Mouse (Mus musculus) limb, embryonic 10.5 days (tissue): Measurements from ENCODE around the gene Elane. TPM values are rescaled to one million over a fixed set of nuclear protein-coding genes. Genes with fewer than 3 reads are reported as not detected.

Source experiments
- DNase-seq: peaks from one replicate; pipeline ENCODE4 v3.0.0-alpha.2; 2017; ENCODE audit warnings: low spot score
- H3K27ac ChIP-seq: fragments of 300-500 bp; sonication (generic); 2 replicates; pipeline ENCODE4 v1.5.1; 2016; ENCODE audit warnings: mild to moderate bottlenecking
- H3K27me3 ChIP-seq: fragments of 300-500 bp; sonication (generic); 2 replicates; pipeline ENCODE4 v1.6.1; 2016; ENCODE audit warnings: low read depth, mild to moderate bottlenecking; ENCODE audit not compliant: poor library complexity, severe bottlenecking
- H3K36me3 ChIP-seq: fragments of 300-500 bp; sonication (generic); 2 replicates; pipeline ENCODE4 v1.6.1; 2016; ENCODE audit warnings: mild to moderate bottlenecking, moderate library complexity
- H3K4me1 ChIP-seq: fragments of 300-500 bp; sonication (generic); 2 replicates; pipeline ENCODE4 v1.6.1; 2016
- H3K4me3 ChIP-seq: fragments of 300-500 bp; sonication (generic); 2 replicates; pipeline ENCODE4 v1.5.1; 2016; ENCODE audit warnings: mild to moderate bottlenecking, moderate library complexity
- H3K9me3 ChIP-seq: fragments of 300-500 bp; sonication (generic); replicated peaks from 2 replicates; pipeline ENCODE4 v1.6.1; 2016; ENCODE audit warnings: mild to moderate bottlenecking
- WGBS: fragments of 180-500 bp; shearing (Covaris S2); methylation state at CpG from one replicate; pipeline ENCODE4 v1.1.7; 2016; 5-methylcytosine and 5-hydroxymethylcytosine counted together
- polyA plus RNA-seq: library from polyadenylated mRNA; unstranded; fragments of >200 nt; fragmentation: Nextera tagmentation; extraction: Ambion mirVana; gene quantifications from 2 replicates; pipeline ENCODE4 v1.2.1, GENCODE M21; 2016

Elane gene
- polyA plus RNA-seq = not detected in 2 replicates

GRCm38 (mm10) chr10:79886054-79886453 is at the start of gene Elane:
TSS of gene Elane (plus strand) at chr10:79886247.
- Histone ChIP-seq H3K4me3 (no peak within 1 kb of the TSS), H3K27me3 (peaks cover 27% of the 10 kb centered on the region), H3K36me3 (no peaks in the 10 kb centered on the region), H3K9me3 (no peaks in the 10 kb centered on the region), H3K4me1 (peaks cover 28% of the 10 kb centered on the region), H3K27ac (no peak within 1 kb of the TSS)
- DNase-seq = no peak
- WGBS = 81% methylated on average over 6 of the region's 6 CpGs

- no peak overlapping the region for H3K27ac ChIP-seq
- 92% methylated on average over 3 of the region's 3 CpGs for WGBS
- H3K9me3 ChIP-seq = no peaks in the 10 kb centered on the region
- H3K36me3 ChIP-seq = no peaks in the 10 kb centered on the region
- no peak for DNase-seq
- H3K4me3 ChIP-seq = no peak overlapping the region
- peaks cover 21% of the 10 kb centered on the region for H3K4me1 ChIP-seq
- no peaks in the 10 kb centered on the region for H3K27me3 ChIP-seq
These were observed 49.1 kb upstream of the Elane start for GRCm38 (mm10) chr10:79836918-79837317.

- H3K4me1 ChIP-seq = peaks cover 32% of the 10 kb centered on the region
- H3K36me3 ChIP-seq = no peaks in the 10 kb centered on the region
- H3K27me3 ChIP-seq = no peaks in the 10 kb centered on the region
- no peak overlapping the region for H3K27ac ChIP-seq
- DNase-seq = no peak
- H3K9me3 ChIP-seq = no peaks in the 10 kb centered on the region
- 0 out of 2 replicates have a peak overlapping the region, but pooled peaks have one; percentile 3 for H3K4me3 ChIP-seq
- 66% methylated on average over 2 of the region's 2 CpGs for WGBS
These were observed 47.9 kb upstream of the Elane start for GRCm38 (mm10) chr10:79838151-79838550.

- peak overlapping the region; percentile 50 for H3K4me3 ChIP-seq
- H3K9me3 ChIP-seq = no peaks in the 10 kb centered on the region
- no peaks in the 10 kb centered on the region for H3K36me3 ChIP-seq
- 88% methylated on average over 3 of the region's 3 CpGs for WGBS
- H3K4me1 ChIP-seq = peaks cover 31% of the 10 kb centered on the region
- DNase-seq = no peak
- no peaks in the 10 kb centered on the region for H3K27me3 ChIP-seq
- H3K27ac ChIP-seq = peak overlapping the region; percentile 90
These were observed 46.0 kb upstream of the Elane start for GRCm38 (mm10) chr10:79840091-79840490.

DNA sequence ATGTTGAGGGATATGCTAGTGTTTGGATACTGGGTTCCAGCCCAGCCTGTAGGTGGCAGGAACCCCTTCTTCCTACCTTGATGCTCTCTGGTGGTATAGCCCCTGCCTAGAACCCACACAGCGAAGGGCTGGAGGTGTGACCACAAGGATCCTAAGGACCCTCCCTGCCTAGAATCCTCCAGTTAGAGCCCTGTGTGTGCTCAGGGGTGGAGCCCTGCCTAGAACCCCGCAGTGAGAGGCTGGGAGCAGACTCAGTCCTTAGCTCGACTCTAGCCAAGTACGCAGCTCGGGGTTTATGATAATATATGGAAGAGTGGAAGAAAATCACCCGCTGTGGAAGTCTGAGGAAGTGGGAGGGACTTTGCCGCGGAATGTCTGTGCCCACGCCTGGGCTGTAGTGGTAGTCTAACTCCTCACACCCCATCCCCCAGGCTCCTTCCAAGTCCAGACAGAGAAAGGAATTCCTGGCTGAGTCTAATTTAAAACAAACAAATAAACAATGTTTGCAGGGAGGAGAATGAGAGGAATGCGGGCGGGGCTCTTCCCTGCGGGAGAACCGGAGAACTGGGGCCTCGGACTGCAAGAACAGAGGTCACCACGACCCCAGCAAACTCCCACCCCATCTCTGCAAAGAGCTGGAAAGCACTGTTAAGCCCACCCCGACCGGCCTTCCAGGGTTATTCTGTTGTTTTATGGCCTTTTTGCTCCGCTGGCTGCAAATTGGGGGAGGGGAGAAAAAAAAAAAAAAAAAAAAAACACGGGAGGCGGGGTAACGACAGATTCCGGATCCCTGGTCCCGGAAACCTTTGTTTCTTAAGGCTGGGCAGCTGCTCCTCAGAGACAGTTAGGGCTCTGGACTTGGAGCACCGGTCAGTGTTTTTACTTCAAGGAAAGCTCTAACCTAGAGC is 45.1 kb upstream of the Elane start:
- Histone ChIP-seq H3K27me3 (no peaks in the 10 kb centered on the region), H3K27ac (peak overlapping the region; percentile 90), H3K4me3 (peak overlapping the region; percentile 50), H3K4me1 (peaks cover 34% of the 10 kb centered on the region), H3K36me3 (no peaks in the 10 kb centered on the region), H3K9me3 (no peaks in the 10 kb centered on the region)
- 1% methylated on average over 24 of the region's 24 CpGs for WGBS
- peak; percentile 78 for DNase-seq

GRCm38 (mm10) chr10:79842322-79842721 is 43.7 kb upstream of the Elane start:
- Histone ChIP-seq H3K4me1 (peaks cover 34% of the 10 kb centered on the region), H3K36me3 (no peaks in the 10 kb centered on the region), H3K27me3 (no peaks in the 10 kb centered on the region), H3K27ac (no peak overlapping the region), H3K4me3 (no peak overlapping the region), H3K9me3 (no peaks in the 10 kb centered on the region)
- no peak for DNase-seq
- 78% methylated on average over 3 of the region's 3 CpGs for WGBS

DNA sequence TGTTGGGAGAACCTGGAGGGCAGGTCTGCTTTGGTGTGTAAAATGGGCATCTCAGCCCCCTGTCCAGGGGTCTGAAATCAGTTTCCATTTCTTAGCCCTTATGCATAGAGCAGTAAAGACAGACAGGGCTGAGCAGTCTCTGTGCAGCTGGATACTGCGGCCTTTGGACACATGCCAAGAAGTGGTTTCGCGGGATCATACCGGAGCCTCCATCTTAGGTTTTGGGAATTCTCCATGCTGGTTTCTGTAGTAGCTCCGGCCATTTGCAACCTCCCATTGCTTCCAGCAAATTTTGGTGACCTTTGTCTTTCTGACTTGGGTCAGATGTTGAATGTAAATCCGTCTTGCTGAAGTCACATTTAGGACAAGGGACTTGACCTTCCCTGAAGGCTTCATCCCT is 42.6 kb upstream of the Elane start:
- DNase-seq = no peak

DNA sequence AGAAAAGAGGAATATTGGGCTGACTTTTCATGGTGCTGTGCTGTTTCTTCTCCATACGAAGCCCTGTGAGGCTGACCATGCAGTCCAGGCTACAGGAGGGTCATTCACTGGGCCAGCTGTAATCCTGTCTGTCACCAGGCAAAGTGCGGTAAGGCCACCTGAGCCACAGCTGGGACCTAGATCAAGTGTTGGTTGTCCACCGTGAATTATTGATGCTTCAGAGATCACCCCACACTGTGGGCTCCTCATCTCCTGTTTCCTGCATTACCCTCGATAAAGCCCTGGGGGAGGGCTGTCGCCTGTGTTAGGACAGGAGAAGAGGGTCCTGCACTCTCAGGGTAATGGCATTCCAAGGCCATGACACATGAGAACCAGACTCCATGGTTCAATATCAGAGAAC is 39.5 kb upstream of the Elane start:
- Histone ChIP-seq H3K27me3 (no peaks in the 10 kb centered on the region), H3K4me1 (peaks cover 30% of the 10 kb centered on the region), H3K27ac (no peak overlapping the region), H3K9me3 (no peaks in the 10 kb centered on the region), H3K36me3 (peaks cover 2% of the 10 kb centered on the region; the same call in 1 of the 2 replicates), H3K4me3 (no peak overlapping the region)
- no peak for DNase-seq
- WGBS = 60% methylated on average over 5 of the region's 5 CpGs

More for the DNA sequence above, 42.6 kb upstream of the Elane start:
- Histone ChIP-seq H3K36me3 (no peaks in the 10 kb centered on the region), H3K27me3 (no peaks in the 10 kb centered on the region), H3K4me3 (no peak overlapping the region), H3K9me3 (no peaks in the 10 kb centered on the region), H3K4me1 (peaks cover 34% of the 10 kb centered on the region), H3K27ac (no peak overlapping the region)
- 88% methylated on average over 6 of the region's 6 CpGs for WGBS

DNA sequence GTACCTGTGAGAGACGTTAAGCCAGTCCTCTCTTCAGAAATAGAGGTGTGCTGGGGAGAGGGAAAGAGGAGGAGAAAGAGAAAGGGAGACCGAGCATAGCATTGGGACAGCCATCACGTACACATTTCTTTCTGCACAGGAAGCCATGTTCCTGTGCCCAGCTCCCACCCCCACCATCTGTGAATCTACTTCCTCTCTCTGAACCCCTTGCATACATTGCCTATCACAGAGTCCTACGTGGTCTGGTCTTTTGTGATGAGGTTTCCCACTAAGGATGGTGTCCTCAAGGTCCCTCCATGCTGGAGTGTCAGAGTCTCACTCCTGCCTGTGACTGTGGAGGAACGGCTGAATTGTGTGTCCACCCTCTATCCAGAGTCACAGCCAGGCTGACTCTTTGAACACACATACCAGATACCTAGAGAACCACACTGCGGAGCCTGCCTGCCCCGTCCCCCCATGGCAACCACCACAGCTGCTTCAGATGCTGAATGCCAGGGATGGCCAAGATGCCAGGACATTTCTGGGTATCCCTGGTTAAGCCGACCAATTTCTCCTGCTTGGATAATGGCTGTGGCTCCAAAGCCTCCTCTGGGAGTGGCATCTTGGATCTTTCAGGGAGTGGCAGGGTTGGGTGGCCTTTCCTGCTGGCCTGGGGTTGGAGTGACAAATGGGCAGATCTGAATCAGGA is 36.0 kb upstream of the Elane start:
- Histone ChIP-seq H3K4me1 (peaks cover 35% of the 10 kb centered on the region), H3K4me3 (no peak overlapping the region), H3K27ac (peak overlapping the region; percentile 7; the same call in 1 of the 2 replicates), H3K27me3 (no peaks in the 10 kb centered on the region), H3K36me3 (peaks cover 2% of the 10 kb centered on the region; the same call in 1 of the 2 replicates), H3K9me3 (no peaks in the 10 kb centered on the region)
- 84% methylated on average over 8 of the region's 8 CpGs for WGBS
- DNase-seq = no peak

- no peak for DNase-seq
- H3K4me3 ChIP-seq = peak overlapping the region; percentile 99
- peak overlapping the region; percentile 100 for H3K27ac ChIP-seq
- no peaks in the 10 kb centered on the region for H3K9me3 ChIP-seq
- peaks cover 41% of the 10 kb centered on the region for H3K4me1 ChIP-seq
- WGBS = 92% methylated on average over 3 of the region's 3 CpGs
- H3K27me3 ChIP-seq = no peaks in the 10 kb centered on the region
- H3K36me3 ChIP-seq = peaks cover 11% of the 10 kb centered on the region
These were observed 34.4 kb upstream of the Elane start for GRCm38 (mm10) chr10:79851653-79852052.

DNA sequence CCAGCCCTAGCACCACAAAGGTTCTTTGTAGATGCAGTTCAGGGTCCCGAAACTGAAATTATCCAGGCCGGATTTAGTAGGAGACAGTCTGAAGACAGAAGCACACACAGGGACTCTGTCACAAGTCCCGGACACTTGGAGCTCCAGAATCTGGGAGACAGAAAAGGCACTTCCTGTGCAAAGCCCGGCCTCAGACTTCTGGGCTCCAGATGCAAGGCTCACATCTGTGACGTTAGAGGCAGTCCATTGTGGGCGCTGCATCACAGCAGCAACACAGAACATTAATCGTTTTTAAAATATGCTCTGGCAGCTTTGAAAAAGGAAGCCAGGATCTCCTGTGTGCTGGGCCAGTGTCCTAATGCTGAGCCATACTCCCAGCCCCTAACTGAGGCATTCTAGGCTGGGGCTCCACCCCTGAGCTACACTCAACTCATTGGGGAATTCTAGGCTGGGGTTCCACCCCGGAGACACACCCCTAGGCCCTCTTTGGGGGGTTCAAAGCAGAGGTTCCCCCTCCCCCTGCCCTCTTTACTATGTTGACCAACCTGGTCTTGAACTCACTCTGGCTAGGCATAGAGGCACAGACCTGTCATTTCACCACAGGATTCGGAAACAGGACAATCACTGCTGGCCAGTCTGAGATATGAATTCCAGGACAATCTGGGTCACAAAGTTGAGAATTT is 33.8 kb upstream of the Elane start:
- Histone ChIP-seq H3K27me3 (no peaks in the 10 kb centered on the region), H3K4me3 (peak overlapping the region; percentile 99), H3K4me1 (peaks cover 47% of the 10 kb centered on the region), H3K27ac (peak overlapping the region; percentile 100), H3K36me3 (peaks cover 17% of the 10 kb centered on the region), H3K9me3 (no peaks in the 10 kb centered on the region)
- peak; percentile 57 for DNase-seq
- 55% methylated on average over 9 of the region's 9 CpGs for WGBS

GRCm38 (mm10) chr10:79852827-79853226 is 33.2 kb upstream of the Elane start:
- WGBS = 38% methylated on average over 8 of the region's 8 CpGs
- Histone ChIP-seq H3K9me3 (no peaks in the 10 kb centered on the region), H3K27ac (peak overlapping the region; percentile 100), H3K36me3 (peaks cover 23% of the 10 kb centered on the region), H3K4me3 (peak overlapping the region; percentile 99), H3K27me3 (no peaks in the 10 kb centered on the region), H3K4me1 (peaks cover 53% of the 10 kb centered on the region)
- DNase-seq = no peak
